Mouse (Mus musculus) hindbrain, embryonic 14.5 days (tissue): ENCODE results near the gene Nt5dc3. TPM values are rescaled to one million over a fixed set of nuclear protein-coding genes. Genes with fewer than 3 reads are reported as not detected.

ENCODE experiments used
- ATAC-seq: fragments of 200-750 bp; cut with Nextera tagmentation; 2 replicates; pipeline ENCODE4 v1.8.0; 2017; ENCODE audit warnings: moderate number of reproducible peaks, mild to moderate bottlenecking, moderate TSS enrichment, moderate library complexity; ENCODE audit not compliant: low FRiP score
- DNase-seq: peaks from one replicate; pipeline ENCODE4 v3.0.0-alpha.2; 2015; ENCODE audit warnings: low spot score
- H3K27ac ChIP-seq: fragments of 300-500 bp; sonication (generic); 2 replicates; pipeline ENCODE4 v1.5.1; 2014; ENCODE audit warnings: mild to moderate bottlenecking, moderate library complexity
- H3K27me3 ChIP-seq: fragments of 300-500 bp; sonication (generic); 2 replicates; pipeline ENCODE4 v1.6.1; 2014; ENCODE audit warnings: mild to moderate bottlenecking, low read length, mixed read lengths; ENCODE audit not compliant: control insufficient read depth, insufficient read depth
- H3K36me3 ChIP-seq: fragments of 300-500 bp; sonication (generic); replicated peaks from 2 replicates; pipeline ENCODE4 v1.6.1; 2014; ENCODE audit not compliant: control insufficient read depth, insufficient read depth
- H3K4me1 ChIP-seq: fragments of 300-500 bp; sonication (generic); replicated peaks from 2 replicates; pipeline ENCODE4 v1.6.1; 2014; ENCODE audit warnings: antibody characterized with exemption, low read length, mixed read lengths; ENCODE audit not compliant: control insufficient read depth, insufficient read depth
- H3K4me2 ChIP-seq: fragments of 300-500 bp; sonication (generic); replicated peaks from 2 replicates; pipeline ENCODE4 v1.6.1; 2014; ENCODE audit warnings: mild to moderate bottlenecking, moderate library complexity
- H3K4me3 ChIP-seq: fragments of 300-500 bp; sonication (generic); replicated peaks from 2 replicates; pipeline ENCODE4 v1.5.1; 2014; ENCODE audit warnings: mild to moderate bottlenecking, low read length
- H3K9ac ChIP-seq: fragments of 300-500 bp; sonication (generic); 2 replicates; pipeline ENCODE4 v1.6.1; 2014
- H3K9me3 ChIP-seq: fragments of 300-500 bp; sonication (generic); 2 replicates; pipeline ENCODE4 v1.6.1; 2016; ENCODE audit warnings: low read length; ENCODE audit not compliant: control insufficient read depth
- WGBS: fragments of 180-500 bp; shearing (Covaris S2); extraction: QIAGEN DNeasy Blood & Tissue Kit; methylation state at CpG from one replicate; pipeline ENCODE4 v1.1.7; 2014; 5-methylcytosine and 5-hydroxymethylcytosine counted together
- polyA plus RNA-seq: library from polyadenylated mRNA; unstranded; fragments of >200 nt; fragmentation: Nextera tagmentation; extraction: Ambion mirVana; gene quantifications from 2 replicates; pipeline ENCODE4 v1.2.1, GENCODE M21; 2014

The Nt5dc3 gene
- polyA plus RNA-seq, 1 experiment from 2014 or later = 17.3 TPM

- Histone ChIP-seq H3K27ac (no peak overlapping the region), H3K9me3 (no peaks in the 10 kb centered on the region), H3K36me3 (no peaks in the 10 kb centered on the region), H3K27me3 (no peaks in the 10 kb centered on the region), H3K4me3 (no peak overlapping the region), H3K4me2 (no peak overlapping the region), H3K9ac (no peak overlapping the region), H3K4me1 (no peaks in the 10 kb centered on the region; the same call in 1 of the 2 replicates)
- DNase-seq (no peak), ATAC-seq (no peak)
- 61% methylated on average over 5 of the region's 5 CpGs for WGBS
Measured at GRCm38 (mm10) chr10:86880071-86880806, 101.4 kb downstream of the Nt5dc3 start.

- ATAC-seq (no peak), DNase-seq (no peak)
- Histone ChIP-seq H3K27ac (no peak overlapping the region), H3K36me3 (no peaks in the 10 kb centered on the region), H3K4me3 (no peak overlapping the region), H3K9ac (no peak overlapping the region), H3K4me1 (no peaks in the 10 kb centered on the region; the same call in 1 of the 2 replicates), H3K4me2 (no peak overlapping the region), H3K9me3 (no peaks in the 10 kb centered on the region), H3K27me3 (no peaks in the 10 kb centered on the region)
Measured at GRCm38 (mm10) chr10:86881448-86881847, 102.6 kb downstream of the Nt5dc3 start.

- no peaks in the 10 kb centered on the region for H3K27me3 ChIP-seq
- H3K4me1 ChIP-seq = no peaks in the 10 kb centered on the region
- H3K4me2 ChIP-seq = no peak overlapping the region
- H3K9ac ChIP-seq = no peak overlapping the region
- ATAC-seq = no peak
- no peak overlapping the region for H3K4me3 ChIP-seq
- H3K9me3 ChIP-seq = no peaks in the 10 kb centered on the region
- no peak overlapping the region for H3K27ac ChIP-seq
- WGBS = 94% methylated on average over 1 of the region's 1 CpGs
- H3K36me3 ChIP-seq = no peaks in the 10 kb centered on the region
- DNase-seq = no peak
Measured at GRCm38 (mm10) chr10:86886434-86886833, 107.6 kb downstream of the Nt5dc3 start.

Other genes starting within 250 kb of the Nt5dc3 start
- gene Hsp90b1, start 73.5 kb upstream of the Nt5dc3 start, polyA plus RNA-seq = 252 and 279 TPM in 2 replicates
- gene Ttc41, start 73.2 kb upstream of the Nt5dc3 start, polyA plus RNA-seq = 0.82 and 2.5 TPM in 2 replicates
- 0.80 TPM in 1 of 2 replicates, not detected in the other for gene Gm49358, start 15.0 kb upstream of the Nt5dc3 start, polyA plus RNA-seq
- 0.17 TPM in 1 of 2 replicates, not detected in the other for gene Stab2, start 229.0 kb downstream of the Nt5dc3 start, polyA plus RNA-seq